Mouse (Mus musculus) adrenal gland, postnatal 10 days (tissue): Measurements from ENCODE around the gene Eps8l1. TPM values are rescaled to one million over a fixed set of nuclear protein-coding genes. Genes with fewer than 3 reads are reported as not detected.

Source experiments
- microRNA-seq: library from miRNA; unstranded; fragments of <30 nt; microRNA quantifications from one replicate; pipeline ENCODE4 v1.2.0, GENCODE M21; 2021
- total RNA-seq, 2 experiments: library from RNA; stranded (reverse); gene quantifications; 2 replicates each; pipeline ENCODE4 v1.2.3; 2021

Eps8l1 gene
- total RNA-seq, 2 experiments from 2014 or later = 2.1 to 7.1 TPM

Small RNA genes lying within 50 kb of the gene (microRNA-seq; reads per million reads assigned to microRNA genes)
- gene Gm24605 = not detected

Other genes with a start within 250 kb of the Eps8l1 start
- under 1 TPM; 0.30 to 0.36 TPM for gene Lilra5, start 222.9 kb upstream of the Eps8l1 start, total RNA-seq
- gene Ncr1, start 123.0 kb upstream of the Eps8l1 start, total RNA-seq = under 1 TPM; 0.24 to 0.39 TPM
- gene Gp6, start 62.9 kb upstream of the Eps8l1 start, total RNA-seq = under 1 TPM; 0.12 to 0.18 TPM
- 10 to 100 TPM; 30.9 to 38.2 TPM for gene Rdh13, start 15.0 kb upstream of the Eps8l1 start, total RNA-seq
- gene Ppp1r12c, start 41.0 kb downstream of the Eps8l1 start, total RNA-seq = 10 to 100 TPM; 74.0 to 84.4 TPM
- 10 to 100 TPM; 17.3 to 93.6 TPM for gene Tnnt1, start 55.7 kb downstream of the Eps8l1 start, total RNA-seq
- gene Tnni3, start 63.6 kb downstream of the Eps8l1 start, total RNA-seq = 1 to 10 TPM in 1 of 2 experiments, under 1 TPM in 1; 0.78 to 1.3 TPM
- 1 to 10 TPM in 1 of 2 experiments, under 1 TPM in 1; 0.60 to 1.1 TPM for gene Dnaaf3, start 71.8 kb downstream of the Eps8l1 start, total RNA-seq
- 10 to 100 TPM in 1 of 2 experiments, 1 to 10 TPM in 1; 9.5 to 12.7 TPM for gene Syt5, start 86.9 kb downstream of the Eps8l1 start, total RNA-seq
- gene Ptprh, start 143.4 kb downstream of the Eps8l1 start, total RNA-seq = not detected
- 10 to 100 TPM; 12.7 to 14.7 TPM for gene Tmem86b, start 170.7 kb downstream of the Eps8l1 start, total RNA-seq
- gene Ppp6r1, start 198.3 kb downstream of the Eps8l1 start, total RNA-seq = 10 to 100 TPM; 74.0 to 83.3 TPM
- 10 to 100 TPM; 36.1 to 36.7 TPM for gene Hspbp1, start 224.4 kb downstream of the Eps8l1 start, total RNA-seq
- gene Brsk1, start 229.9 kb downstream of the Eps8l1 start, total RNA-seq = 10 to 100 TPM in 1 of 2 experiments, 1 to 10 TPM in 1; 7.5 to 11.8 TPM